Mouse (Mus musculus) kidney, postnatal 14 days (tissue): ENCODE results near the gene Cinp.

ENCODE experiments used
- DNase-seq: peaks from one replicate; pipeline ENCODE4 v3.0.0; 2022; ENCODE audit warnings: mixed read lengths

Gene Cinp

DNA sequence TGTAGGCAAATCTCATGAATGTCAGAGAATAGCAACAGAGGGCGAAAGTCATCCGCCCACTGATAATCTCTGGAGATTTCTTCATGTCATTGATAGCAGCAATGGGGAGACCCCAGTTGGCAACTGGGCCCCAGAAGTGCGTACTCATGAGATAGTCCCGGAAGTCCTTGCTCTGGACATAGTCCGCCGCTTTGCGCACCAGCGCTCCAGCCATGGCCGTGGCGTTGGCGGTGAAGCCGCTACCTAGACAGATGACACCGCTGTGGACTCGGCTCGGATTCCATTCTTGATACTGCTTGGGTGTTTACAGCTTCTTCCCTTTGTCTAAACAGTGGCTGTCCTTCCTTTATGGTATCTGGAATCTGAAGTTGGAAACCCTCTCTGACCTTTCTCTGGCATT is 30.3 kb downstream of the Cinp start:
- DNase-seq: peak; percentile 29

DNA sequence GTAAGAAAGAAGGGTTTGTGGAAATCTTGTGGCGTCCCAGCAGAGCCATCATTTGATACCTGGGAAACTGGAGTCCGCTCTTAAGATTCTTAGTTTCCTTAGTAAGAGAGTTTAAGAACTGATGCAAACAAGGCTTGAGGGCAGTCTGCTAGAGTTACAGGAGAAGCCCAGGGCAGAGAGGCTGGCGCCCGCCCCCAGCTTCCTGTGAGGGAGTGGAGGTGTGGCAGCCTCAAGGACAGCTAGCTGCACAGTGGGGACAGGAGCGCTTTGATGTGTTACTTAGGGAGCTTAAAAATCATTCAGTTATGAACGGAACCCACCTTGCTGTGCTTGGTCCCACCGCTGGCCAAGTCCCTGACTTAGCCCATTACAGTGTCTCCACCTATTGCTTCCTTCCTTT is 31.7 kb downstream of the Cinp start:
- no peak for DNase-seq

DNA sequence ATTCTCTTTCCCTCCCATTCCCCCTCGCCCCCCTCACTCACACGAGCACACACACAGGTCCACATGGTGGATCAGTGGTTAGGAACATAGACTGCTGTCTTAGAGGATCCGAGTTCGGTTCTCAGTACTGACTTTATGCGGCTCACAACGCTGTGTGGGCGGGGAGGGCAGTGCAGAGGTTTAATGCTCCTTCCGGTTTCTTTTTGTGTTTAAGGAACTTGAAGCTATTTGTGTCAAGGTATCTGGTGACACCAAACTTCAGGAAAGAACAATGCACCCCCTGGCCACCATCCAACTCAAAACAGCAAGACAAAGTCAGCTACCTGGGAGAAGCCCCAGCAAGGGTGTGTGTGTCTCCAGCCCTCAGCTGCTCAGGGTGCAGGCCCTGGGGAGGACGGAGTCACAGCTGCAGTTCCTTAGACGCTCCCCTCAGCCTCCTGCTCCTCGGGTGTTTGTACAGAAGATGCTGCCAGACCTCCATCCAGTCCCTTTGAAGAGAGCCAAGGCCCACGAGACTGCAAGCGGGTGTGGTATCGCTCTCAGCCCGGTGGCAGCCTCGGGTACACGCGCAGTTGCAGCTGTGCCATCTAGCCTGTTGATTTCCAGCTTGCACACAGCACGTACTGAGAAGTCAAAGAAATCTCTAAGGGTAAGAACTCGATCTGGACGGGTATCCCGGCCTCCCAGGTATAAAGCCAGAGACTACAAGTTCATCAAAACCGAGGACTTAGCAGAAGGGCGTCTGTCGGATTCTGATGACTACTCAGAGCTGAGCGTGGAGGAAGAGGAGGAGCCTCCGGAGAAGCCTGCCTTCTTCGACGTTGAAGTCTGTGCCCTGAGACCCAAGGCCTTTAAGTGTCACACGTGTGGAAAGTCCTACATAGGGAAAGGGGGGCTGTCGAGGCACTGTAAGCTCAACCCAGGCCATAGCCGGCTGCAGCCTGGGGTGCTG is 33.9 kb downstream of the Cinp start:
- DNase-seq: no peak

DNA sequence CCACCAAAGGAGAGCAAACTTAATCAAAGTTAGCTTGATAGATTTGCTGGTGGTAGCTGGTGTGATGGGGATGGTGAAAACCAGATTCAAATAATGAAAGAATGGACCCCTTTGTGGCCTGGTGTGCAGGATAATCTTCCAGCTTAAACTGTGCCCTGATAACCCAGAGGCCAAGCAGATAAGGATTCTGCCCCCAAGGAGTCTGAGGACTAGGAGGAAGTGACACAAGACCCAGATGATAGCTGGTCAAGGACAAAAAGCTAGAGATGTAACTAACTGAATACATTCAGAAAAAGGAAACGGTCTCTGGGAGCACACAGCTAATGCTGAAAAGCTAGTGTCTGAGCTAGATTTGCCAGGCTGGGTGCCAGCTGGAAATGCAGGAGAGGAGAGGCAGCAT is 37.0 kb downstream of the Cinp start:
- no peak for DNase-seq

DNA sequence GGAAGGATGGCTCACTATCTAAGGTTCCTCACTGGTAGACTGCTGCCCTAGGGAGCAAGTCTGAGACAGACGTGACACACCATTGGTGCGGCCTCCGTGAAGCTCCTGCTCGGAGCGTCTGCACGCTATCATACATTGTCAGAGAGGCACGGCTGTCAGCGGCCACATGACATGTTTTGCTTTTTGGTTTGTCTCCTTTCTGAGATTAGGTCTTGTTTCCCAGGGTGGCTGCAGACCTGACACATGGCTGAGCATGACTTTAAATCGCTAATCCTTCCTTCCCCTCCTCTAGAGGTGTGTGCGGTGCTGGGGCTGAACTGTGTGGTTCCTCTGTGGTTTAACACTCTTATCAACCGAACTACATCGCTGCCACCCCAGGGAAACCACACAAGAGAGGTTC is 37.5 kb downstream of the Cinp start:
- DNase-seq: no peak

DNA sequence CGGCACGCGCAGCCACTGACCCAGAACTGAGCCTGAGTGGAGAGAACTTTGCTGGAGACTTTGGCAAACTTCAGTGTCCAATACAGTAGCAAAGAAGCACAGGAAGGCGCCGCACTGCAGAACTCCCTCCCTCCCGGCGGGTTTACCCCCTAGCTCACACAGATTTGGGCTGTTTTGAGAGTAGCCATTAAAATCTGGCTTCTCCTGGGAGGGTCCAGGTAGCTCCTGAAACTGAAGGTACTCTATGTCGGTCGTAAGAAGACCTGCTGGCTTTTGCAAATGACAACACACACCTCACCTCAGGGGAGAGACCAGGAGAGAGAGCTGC is 38.1 kb downstream of the Cinp start:
- peak; percentile 65 for DNase-seq

DNA sequence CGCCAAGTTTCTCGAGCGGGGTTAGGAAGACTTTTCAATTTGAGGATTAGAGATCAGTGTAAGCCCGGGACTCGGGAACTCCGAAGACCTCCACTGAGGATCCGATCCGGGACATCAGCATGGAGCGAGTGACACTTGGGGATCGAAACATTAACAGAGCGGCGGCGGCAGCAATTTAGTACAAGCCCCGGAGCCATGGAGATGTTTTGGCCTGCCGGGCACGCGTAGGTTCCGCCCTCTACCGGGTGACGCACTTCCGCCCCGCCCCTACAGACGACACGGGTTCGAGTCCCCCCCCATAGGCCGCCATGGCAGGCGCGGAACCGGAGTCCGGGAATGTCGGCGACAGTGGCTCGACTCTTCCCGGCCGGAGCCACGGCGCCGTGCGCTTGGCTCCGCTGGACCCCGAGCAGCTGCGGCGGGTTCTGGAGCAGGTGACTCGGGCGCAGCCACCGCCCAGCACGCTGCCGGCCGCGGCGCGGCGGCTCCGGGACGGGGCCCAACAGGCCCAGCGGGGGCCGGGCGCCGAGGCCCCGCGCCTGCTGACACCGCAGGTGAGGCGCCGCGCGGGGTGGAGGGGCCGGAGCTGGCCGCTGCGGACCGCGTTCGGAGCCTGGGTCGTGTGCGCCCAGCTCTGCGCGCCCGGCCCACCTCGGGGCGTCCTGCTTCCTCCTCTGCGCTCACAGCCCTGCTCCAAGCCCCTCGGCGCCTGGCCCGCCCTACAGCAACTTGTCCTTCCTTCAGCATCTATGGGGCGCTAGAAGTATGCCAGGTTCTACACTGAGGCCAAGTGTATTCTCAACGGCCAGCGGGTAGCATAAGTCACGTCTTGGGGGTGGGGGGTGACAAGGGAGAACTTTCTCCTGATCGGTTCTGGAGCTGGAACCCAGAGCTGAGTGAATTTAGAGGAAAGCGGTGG is 38.7 kb downstream of the Cinp start, which contains the start of gene Zfp839:
Gene Zfp839, plus strand, starts transcription at position 244 of the 919 bp plus-strand sequence.
- peak; percentile 91 for DNase-seq

DNA sequence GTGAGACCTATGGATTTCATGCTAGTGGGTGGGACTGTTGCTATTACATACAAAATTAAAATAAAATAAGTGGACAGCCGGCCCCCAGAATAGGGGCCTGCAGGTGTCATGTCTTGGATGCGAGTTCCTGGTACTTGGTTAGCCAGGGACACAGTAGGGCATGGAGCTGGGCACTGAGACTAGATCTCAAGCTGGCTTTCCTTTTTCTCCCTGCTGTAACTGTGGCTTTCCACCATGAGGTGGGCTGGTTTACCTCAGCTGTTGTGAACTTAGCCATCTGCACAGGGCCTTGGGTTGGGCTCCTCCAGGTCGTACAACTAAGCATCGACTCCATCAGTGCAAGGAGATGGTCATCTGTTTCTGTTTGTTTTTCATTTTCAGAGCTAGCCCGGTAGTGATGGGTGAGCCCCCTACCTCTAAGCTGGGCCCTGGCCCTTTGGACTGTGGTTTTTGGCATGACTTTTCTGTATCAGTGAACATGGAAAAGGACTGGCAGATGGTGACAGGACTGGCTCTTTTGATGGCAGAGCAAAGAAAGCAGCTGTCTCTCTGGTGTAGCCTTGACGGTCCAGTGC is 42.7 kb downstream of the Cinp start:
- DNase-seq: no peak

DNA sequence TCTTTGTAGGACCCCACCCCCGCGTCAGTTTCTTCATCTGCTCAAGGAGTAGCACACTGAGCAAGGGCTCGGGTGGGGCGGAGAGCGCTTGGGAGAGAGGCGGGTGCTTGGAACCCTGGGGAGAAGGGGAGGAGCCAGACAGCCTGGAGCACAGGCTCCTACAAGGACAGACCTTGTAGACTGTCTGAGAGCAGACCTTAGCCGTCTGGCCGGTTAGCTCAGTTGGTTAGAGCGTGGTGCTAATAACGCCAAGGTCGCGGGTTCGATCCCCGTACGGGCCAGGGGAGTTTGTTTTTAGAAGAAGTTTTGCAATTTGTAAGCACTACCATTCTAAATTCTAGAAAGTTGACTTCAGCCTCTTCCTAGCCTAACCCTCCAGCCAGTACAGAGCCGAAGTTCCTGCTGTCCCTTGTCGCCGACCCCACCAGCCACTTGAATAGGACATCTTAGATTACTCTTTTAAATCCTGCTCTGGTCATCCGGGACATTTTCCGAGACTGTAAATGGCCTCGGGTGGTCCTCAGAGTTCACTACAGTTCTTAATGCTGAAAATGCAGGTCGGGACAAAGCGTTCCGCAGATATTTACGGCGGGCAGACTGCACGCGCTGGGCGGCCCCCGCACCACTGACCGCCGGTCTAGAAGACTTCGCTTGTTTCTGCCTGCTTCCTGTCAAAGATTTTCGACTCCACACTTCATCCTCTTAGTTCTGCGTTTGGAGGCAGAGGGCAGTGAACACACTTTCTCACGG is 43.6 kb downstream of the Cinp start:
- DNase-seq: peak; percentile 95

DNA sequence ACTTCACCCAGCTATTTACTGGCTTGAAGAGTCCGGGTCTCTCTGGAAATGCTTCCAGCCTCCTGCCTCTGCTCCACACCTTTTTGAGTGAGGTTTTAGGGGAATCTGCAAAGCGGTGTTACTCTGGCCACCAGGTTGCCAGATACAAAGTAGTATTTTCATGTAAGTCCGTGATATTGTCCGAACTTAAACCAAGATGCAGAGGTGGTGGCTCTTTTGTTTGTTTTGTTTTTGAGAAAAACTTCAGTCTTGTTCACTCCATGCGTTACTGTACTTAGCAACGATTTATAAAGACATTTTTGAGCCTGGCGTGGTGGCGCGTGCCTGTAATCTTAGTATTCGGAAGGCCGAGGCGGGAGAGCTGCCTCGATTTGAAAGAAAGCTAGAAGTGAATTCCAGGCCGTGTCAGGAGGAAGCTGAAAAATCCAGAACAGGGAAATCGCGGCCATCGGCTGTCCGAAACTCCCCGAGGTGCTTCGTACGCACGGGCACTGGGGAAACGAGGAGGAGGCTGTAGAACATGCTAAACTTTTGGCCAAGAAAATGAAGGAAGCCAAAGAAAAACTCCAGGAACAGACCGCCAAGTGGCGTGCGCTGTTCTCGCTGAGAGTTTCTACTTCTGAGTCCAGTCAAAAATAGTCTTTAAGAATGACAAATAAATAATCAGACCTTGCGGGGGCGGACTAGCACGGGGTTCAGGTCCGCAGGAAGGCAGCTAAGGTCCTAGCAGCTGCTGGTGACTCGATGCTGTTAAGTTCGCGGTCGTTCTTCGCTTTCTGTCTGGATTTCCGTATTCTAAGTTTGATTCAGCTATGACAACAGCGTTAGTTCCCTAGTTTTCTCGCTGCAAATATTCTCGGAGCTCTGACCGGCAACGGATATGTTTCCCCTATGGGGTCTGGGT is 44.5 kb downstream of the Cinp start:
- DNase-seq: peak; percentile 43

DNA sequence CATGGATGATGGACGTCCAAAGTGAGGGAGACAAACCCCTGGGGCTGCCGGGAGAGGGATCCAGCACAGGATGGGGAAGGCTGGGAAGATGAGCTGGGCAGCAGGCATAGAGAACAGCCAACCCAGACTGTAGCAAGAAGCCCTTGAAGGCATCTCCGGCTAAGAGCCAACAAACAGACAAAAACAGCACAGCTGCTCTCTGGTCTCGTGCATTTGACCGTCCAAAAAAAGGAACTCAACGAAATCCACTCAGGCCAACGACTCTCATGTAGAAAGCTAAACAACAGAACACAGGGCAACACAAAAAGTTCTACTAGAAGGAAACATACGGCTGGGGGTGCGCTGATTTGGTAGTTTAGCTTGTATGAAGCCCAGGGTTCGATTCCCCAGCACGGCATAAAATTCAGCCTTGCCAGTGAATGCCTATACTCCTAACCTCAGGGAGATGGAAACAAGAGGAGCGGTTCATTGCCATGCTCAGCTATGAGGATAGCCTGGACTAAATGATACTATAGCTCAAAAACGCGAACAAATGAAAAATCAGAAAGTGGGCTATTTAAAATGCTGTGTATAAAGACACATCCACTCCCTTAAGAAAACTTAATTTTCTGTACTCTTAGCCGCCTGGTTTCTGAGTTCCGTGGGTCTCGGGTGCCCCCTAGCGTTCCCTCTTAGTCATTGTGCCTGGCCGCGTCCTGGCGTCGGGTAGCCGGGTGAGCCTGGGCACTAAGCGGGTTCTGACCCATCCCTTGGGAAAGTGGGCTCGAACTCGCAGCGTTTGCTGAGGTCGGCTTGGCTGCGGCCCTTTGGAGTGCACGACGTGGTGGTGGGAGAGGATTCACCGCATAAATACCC is 45.5 kb downstream of the Cinp start:
- DNase-seq: peak; percentile 90

DNA sequence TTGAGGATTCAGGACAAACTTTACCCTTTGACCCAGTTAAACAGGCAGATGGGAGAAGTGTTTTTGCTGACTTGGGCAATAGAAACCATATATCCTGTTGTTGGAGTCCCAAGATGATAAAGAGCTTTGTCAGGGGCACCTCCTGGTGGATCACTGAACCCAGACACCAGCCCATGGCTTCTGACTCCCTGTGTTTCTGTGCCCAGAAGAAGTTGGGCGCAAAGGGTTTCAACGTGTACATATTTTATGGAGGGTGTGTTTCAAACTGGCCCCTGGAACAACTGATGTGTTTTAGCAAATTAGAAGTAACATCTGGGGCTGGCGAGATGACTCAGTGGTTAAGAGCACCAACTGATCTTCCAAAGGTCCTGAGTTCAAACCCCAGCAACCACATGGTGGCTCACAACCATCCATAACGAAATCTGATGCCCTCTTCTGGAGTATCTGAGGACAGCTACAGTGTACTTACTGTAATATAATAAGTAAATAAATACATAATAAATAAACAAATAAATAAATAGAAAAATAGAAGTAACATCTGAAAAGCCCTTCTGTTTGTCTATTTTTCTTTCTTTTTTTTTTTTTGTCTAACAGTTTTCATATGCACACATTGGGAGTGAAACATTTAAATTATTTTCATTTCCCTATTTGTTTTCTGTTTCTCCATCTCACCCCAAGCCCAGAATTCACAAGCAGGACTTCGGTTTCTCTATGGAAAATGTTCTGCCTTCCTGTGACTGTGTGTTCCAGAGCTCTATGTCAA is 47.0 kb downstream of the Cinp start:
- DNase-seq: no peak

DNA sequence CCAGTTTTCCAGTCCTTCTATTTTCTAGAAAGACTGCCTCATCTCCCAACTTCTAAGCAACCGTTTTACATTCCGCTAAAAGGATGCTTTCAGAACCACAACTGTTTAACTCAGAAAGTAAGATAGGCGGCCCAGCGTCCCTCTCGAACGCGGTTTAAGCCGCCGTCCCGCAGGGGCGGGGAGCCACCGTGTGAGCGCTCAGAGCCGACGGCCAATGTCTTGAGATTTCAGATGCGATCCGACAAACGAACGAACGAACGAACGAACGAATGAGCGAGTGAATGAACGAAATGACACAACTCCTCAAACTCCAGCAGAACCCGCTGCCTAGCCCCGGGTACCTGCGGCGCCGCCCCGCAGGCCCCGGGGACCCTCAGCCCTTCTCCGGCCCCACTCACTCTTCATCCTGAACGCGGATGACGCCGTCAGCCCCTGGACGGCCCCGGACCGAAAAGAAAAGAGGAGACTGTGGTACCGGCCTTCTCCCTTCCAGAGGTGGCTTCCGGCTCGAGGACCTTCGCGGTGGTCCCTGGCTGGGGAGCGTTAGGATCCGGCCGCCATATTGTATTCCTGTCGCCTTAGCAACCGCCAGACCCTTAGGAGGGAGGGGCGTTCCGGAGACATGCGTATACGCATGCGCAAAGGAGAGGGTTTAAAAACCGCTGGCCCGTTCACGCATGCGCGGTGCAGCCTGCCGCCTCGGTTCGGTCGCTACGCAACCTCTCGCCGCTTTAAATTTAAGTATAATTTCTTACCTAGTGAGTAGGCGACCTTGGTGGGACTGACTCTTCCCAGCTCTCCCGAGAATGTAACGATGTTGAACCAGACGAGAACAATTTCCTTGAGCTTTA is 48.4 kb downstream of the Cinp start, which contains the start of gene Mok:
Gene Mok, minus strand, starts transcription at position 592 of the 851 bp plus-strand sequence.
- peak; percentile 96 for DNase-seq

DNA sequence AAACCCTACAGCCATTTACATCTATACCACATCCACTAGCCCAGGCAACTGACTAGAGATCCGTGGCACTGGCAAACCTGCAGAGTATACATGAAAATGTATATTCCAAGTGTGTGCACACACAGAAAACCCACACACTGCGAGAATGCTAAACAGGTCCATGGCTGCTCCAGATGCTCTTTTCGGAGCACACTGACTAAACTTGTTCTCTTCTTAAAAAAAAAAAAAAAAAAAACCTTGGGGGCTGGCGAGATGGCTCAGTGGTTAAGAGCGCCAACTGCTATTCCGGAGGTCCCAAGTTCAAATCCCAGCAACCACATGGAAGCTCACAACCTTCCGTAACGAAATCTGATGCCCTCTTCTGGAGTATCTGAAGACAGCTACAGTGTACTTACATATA is 51.1 kb downstream of the Cinp start:
- DNase-seq: no peak

DNA sequence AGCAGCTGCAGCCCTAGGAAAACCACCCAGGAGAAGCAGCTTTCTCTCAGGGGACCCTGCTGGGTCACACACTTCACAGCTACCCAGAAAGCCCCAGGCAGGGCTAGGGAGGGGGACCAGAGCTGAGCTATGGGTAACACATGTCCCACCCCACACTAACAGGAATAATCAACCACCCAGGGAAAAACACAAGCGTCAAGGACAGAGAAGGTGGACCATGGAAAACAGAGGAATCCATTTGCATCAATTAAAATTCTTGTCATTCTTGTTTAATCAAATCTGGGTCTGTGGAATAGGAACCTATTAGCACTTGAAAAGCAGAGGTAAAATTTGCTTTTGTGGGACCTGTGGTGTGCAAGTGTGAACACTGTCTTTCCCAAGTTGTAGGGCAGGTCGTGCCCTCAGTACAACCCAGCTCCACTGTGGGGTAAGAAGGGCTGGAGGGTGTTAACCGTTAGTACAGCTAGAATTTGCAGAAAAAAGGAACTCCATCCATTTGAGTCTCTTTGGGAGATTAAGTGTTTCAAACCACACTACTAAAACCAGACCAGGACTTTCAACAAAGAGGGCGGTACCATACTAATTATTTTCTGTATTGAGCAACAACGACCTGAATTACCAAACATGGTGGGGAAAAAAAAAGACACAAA is 51.6 kb downstream of the Cinp start:
- DNase-seq: peak; percentile 67

DNA sequence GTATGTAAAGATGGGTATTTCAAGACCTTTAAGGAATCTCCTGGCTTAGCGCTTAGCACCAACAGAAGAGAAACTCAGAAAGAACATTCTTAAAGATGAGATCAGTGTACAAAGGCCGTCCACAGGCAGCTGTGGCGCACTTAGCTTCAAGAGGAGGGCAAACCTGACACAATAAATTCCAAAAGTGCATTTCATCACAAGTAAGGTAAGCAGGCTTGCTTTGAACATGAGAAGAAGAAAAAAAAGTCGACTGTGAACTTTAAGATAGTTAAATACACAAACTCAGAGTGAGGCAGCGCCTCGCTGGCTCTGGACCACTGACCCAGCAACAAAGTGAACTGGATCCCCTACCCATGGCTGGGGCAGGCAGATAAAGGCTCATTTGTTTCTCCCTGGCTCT is 52.2 kb downstream of the Cinp start:
- DNase-seq: no peak

DNA sequence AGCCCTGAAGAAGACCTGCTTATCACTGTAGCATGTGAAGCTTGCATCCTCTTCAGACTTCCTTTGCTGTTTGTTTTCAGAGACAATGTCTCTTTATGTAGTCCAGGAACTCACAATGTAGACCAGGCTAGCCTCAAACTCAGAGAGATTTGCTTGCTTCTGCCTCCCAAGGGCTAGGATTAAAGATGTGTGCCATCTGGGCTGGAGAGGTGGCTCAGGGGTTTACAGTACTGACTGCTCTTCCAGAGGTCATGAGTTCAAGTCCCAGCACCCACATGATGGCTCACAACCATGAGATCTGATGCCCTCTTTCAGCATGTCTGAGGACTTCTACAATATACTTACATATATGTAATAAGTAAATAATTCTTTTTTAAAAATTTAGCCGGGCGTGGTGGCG is 53.8 kb downstream of the Cinp start:
- DNase-seq: no peak
